Mouse (Mus musculus) lung, postnatal 14 days (tissue): ENCODE data around the gene Rrp7a.
A peak's percentile ranks its signal among the peaks of the same experiment; 100 is the strongest.
"Not testable (repeated sequence)": the region's sequence is repeated elsewhere in the genome, so short reads cannot be mapped to it uniquely, and the experiment has no call there.

Experiments used
- DNase-seq: peaks from one replicate; pipeline ENCODE4 v3.0.0; 2021

Gene Rrp7a

GRCm38 (mm10) chr15:83156929-83157666 is 34.5 kb upstream of the Rrp7a start:
- DNase-seq = peak; percentile 79

DNA sequence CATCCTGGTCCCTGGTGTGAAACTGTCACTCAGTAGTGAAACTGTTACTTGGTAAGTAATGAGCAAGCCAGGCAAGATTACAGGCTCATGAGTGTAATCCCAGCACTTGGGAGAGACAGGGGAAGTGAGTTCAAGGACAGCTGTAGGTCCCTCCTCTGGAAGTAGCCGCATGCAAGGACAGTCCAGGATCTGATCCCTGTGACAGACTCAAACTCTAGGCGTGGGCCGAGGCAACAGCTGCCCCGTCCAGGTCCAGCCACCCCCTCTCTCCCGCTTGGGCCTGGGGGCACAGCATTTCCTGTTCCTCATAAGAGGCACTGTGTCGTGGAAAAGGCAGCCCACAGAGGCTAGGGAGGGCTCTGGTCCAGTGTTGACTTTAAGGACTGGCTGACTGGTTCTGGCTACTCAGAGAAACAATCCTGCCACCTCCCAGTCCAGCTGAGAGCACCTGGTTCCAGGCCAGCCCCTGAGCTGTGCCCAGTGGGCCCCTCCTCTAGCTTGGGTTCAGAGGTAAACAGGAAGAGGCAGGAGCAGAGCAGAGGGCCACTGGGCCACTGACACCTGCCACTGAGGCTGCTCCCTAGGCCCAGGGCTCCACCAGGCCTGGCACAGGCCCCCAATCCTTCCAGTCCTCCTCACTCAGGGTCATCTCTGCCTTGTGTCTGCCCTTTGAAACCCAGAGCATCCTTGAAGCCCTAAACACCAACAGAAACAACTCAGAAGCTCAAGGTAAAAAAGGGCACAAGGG is 33.2 kb upstream of the Rrp7a start:
- DNase-seq = no peak

DNA sequence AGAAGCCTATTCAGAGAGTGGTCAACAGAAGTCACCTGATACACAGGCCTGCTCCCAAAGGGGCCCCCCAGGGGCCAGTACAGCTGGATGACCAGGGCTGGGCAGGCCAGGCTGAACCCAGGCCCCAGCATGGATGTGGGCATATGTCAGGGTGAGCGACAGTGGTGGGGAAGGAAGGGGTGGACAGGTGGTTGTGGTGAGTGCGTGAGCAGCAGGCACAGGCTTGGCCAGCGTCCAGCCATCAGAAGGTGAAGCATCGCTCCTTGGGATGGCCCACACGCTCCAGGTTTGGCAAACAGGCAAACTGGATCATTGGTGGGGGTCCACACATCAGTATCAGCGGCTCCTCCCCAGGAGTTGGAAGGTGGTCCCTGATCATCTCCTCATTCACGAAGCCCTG is 31.7 kb upstream of the Rrp7a start:
- DNase-seq = no peak

DNA sequence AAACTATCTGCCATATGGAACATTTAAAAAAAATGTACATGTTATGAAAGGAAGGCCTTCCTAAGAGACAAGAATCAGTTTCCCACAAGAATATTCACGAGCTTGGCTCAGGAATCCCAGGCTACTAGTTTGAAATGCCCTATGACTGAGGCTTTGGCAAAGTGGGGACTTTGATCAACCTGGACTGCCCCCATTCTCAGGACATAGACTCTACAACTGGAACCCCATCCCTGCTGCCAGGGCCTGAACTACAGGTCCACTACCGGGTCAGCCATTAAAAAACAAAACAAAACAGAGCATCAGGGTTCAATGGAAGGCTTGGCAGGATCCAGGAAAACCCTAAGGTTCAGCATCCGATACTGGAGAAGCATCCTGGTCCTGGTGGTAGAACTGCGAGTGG is 28.1 kb upstream of the Rrp7a start:
- DNase-seq = no peak

GRCm38 (mm10) chr15:83150073-83150442 is 27.5 kb upstream of the Rrp7a start:
- no peak for DNase-seq

GRCm38 (mm10) chr15:83149196-83150072 is 26.8 kb upstream of the Rrp7a start, which contains the start of gene Poldip3:
Poldip3 (minus strand) TSS chr15:83149384.
- DNase-seq = peak; percentile 99

DNA sequence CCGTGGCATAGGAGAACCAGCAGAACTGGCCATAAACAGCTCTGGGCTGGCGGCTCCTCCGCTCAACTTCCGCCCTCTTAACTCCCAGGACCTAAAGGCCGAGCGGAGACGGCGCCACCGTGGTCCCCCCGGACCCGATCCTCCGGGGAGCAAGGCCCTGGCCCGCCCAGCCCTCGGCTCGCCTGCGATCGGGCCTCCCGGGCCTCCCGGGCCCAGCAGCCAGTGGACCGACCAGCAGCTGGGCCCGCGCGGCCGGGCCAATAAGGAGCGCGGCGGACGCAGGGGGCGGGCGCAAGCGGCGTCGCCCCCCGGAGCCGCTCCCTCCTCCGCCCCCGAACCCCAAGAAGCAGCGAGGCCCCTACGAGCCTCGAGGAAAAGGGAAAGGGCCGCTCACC is 26.2 kb upstream of the Rrp7a start:
- no peak for DNase-seq

GRCm38 (mm10) chr15:83148395-83148794 is 25.8 kb upstream of the Rrp7a start:
- DNase-seq = peak; percentile 23

- no peak for DNase-seq
Observed at GRCm38 (mm10) chr15:83145541-83145940, 22.9 kb upstream of the Rrp7a start.

DNA sequence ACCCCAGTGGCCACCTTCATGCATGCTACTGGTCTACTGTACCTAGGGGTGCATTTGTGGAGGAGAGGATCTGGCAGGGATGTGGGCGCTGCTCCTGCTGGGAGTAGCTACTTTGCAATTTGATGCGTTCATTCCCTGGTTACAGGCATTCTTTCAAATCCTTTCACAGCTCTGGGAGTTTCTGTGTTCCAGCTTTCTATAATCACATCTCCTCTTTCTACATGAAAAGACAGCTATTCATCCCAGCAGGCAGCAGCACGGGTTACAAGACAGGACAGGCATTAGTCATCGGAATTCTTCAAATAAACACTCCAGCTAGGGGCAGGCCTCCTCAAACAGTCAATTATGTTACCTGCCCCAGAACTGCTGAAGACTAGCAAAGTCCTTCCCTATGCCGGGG is 20.3 kb upstream of the Rrp7a start:
- DNase-seq = no peak

DNA sequence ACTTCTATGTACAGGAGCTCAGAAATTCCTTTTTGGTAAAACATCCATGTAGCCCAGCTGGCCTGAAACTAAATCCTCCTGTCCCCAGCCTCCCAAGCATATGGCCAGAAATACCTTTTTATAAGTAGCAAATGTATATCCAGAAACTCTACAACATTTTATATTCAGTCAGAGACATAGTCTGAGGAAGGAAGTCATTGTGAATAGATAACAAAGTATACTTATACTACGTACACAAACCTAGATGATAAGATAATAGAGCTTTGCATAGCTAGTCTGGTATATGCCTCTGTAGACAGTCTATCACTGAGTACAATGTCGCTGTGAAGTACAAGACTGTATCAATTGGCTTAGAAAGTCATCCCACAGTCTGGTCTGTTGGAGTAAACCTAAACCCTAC is 13.1 kb upstream of the Rrp7a start:
- no peak for DNase-seq

- DNase-seq = no peak
Observed at GRCm38 (mm10) chr15:83134671-83135070, 12.1 kb upstream of the Rrp7a start.

- no peak for DNase-seq
Observed at GRCm38 (mm10) chr15:83129530-83130231, 7.1 kb upstream of the Rrp7a start.

GRCm38 (mm10) chr15:83127037-83127436 is 4.4 kb upstream of the Rrp7a start:
- DNase-seq = not testable (repeated sequence)

DNA sequence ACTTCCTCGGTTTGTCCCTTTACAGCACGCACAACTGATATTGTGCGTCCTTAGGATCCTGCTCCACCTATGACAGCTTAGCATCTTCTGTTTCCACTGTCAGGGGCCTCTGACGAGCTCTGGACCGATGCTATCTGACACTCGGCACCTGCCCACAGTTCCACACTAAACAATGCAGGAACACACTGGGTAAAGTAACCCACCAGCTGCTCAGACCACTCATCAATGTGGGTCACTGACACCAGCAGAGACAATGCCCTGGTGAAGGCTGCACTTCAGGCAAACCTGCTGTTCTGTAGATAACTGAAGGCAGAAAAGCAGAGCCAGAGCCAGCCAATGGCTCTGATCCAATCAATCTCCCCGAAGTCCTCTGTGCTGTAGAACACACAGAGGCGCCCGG is 4.0 kb upstream of the Rrp7a start:
- DNase-seq = no peak

DNA sequence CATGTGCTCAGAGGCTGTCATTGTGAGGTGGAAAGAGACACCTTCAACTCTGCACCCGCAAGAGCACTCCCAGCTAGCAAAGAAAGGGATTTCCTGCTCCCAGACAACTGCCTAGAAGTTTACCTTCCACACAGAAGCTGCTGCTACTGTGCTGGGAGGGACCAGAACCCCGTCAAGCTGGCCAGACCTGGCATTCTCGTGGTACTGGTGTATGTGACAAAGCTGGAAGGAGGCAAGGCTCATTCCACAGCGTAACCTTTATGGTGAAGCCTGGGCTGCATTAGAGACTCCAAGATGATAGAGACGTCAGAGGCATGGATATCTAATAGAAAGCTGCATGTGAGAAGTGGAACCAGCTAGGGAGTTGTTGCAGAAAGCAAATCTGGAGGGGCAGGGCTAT is 2.0 kb upstream of the Rrp7a start:
- DNase-seq = no peak

- peak; percentile 43 for DNase-seq
Observed at GRCm38 (mm10) chr15:83121709-83122565, 664 bp downstream of the Rrp7a start.

- peak; percentile 38 for DNase-seq
Observed at GRCm38 (mm10) chr15:83118360-83118759, 4.2 kb downstream of the Rrp7a start.

GRCm38 (mm10) chr15:83115071-83115470 is 7.5 kb downstream of the Rrp7a start:
- DNase-seq = no peak

DNA sequence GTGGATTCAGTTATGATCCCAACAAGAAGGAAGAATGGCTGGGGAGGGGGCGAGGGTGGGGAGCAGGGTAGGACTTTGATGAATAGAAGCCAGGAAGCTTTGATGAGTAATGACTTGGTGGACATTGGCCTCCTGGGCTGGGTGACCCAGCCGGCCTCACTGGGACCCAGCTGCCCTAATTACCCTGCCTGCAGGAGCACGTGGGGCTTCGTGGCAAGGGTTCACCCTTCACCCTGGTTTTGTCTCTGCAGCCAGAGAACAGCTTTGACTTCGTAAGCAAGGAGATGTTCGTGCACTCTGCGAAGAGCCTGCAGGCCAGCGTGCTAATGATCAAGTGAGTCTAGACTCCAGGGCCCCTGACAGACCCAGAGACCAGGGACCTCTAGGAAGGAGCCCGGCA is 8.5 kb downstream of the Rrp7a start:
- no peak for DNase-seq

- DNase-seq = peak; percentile 81
Observed at GRCm38 (mm10) chr15:83112898-83113297, 9.7 kb downstream of the Rrp7a start.

DNA sequence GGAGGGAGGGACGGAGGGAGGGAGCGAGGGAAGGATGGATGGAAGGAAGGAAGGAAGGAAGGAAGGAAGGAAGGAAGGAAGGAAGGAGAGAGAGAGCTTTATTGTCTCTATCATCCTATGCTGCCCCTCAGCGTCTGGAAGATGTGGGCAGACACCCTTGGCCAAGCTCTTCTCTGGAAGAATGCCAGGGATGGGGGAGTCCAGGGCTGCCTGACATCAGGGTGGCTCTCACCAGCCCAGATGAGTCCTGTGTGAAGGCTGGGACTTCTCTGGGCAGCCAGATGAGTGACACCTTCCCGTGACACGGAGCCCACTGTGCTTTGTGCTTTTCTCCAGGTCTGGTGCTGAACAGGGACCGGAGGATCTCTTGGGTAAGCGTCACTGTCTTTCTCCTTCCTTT is 10.7 kb downstream of the Rrp7a start:
- DNase-seq = no peak
